Mouse (Mus musculus) G1E (cell line): ENCODE measurements around the gene Rassf8.

Experiments used
- CTCF ChIP-seq: IDR thresholded peaks from 2 replicates; pipeline ENCODE4 v1.5.1; 2012; ENCODE audit warnings: low read depth, low read length, inconsistent platforms, mixed read lengths
- GATA1 ChIP-seq: IDR thresholded peaks from 2 replicates; pipeline ENCODE4 v1.6.1; 2012; ENCODE audit warnings: borderline replicate concordance, low read length, inconsistent platforms, mixed read lengths

- TF ChIP-seq CTCF (no peak), GATA1 (no peak)
Observed at GRCm38 (mm10) chr6:145851956-145852355, 105.4 kb downstream of the Rassf8 start.
